In the genomic region with DNA sequence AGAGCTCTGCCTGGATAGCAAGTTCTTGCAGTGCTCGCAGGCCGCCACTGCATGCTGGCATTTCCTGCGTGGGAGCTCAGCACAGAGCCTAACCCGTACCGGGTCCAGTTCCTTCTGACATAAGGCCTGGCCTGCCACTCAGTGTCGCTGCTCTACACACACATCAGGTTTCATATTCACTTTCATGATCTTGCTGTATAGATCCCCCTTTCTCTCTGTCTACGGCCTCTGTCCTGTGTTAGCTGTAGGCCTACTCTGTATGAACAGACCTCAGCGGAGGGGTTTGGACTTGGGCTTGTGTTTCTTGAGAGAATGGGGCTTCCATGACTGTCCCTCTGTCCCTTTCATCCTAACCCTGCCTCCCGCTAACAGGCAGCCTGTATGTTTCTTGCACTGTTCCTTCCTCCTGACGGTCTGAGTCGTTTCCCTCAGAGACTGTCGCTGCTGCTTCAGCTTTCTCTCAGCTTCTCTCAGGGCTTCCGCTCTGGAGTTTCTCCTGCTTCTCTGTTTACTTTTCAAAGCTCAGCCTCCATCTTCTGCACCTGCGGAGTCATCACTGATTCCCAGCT, we compare ENCODE assay signal across 11 mouse cellular contexts.
DNase-seq lines count a peak whose midpoint lies in the region; TF ChIP-seq lines count a peak whose summit lies in the region.
"Had no signal": no experiment of that assay in that cellular context is flagged by ENCODE, and none has a peak within 500 bp of the region (broad histone marks: within the 10 kb centered on the region; RNA-seq: fewer than 3 reads in every experiment).

No protein-coding gene starts in this region.

- H3K27ac ChIP-seq in thymus, adult 2 months (ENCODE audit: control insufficient read depth, insufficient read depth, low read length) = peak overlapping the region; percentile 97
- H3K27ac ChIP-seq: embryonic facial prominence, embryonic 15.5 days; stomach, embryonic 15.5 days had no signal

- H3K9me3 ChIP-seq in megakaryocyte, embryonic 14.5 days = no peaks in the 10 kb centered on the region
- H3K9me3 ChIP-seq: embryonic facial prominence, embryonic 15.5 days; stomach, embryonic 15.5 days had no signal

- no peaks in the 10 kb centered on the region for H3K27me3 ChIP-seq in megakaryocyte, embryonic 14.5 days (replicated peaks)
- no peaks in the 10 kb centered on the region for H3K27me3 ChIP-seq in thymus, adult 2 months (ENCODE audit: control insufficient read depth, insufficient read depth, low read length)
- H3K27me3 ChIP-seq: embryonic facial prominence, embryonic 15.5 days; stomach, embryonic 15.5 days had no signal

- WGBS in thymus, adult 2 months = 4% methylated on average over 14 of the region's 14 CpGs

- H3K4me1 ChIP-seq in megakaryocyte, embryonic 14.5 days = peaks cover 86% of the 10 kb centered on the region
- H3K4me1 ChIP-seq in thymus, adult 2 months (replicated peaks; ENCODE audit: control insufficient read depth, insufficient read depth, low read length) = peaks cover 56% of the 10 kb centered on the region
- H3K4me1 ChIP-seq: embryonic facial prominence, embryonic 15.5 days; stomach, embryonic 15.5 days had no signal

- TF ChIP-seq POLR2A in thymus, adult 2 months (IDR thresholded peaks at IDR 0.05; ENCODE audit: control insufficient read depth, extremely low read depth, insufficient read depth, low read length, poor library complexity) = peak; percentile 63

- DNase-seq in heart, adult 11 months = peak; percentile 91
- no peak for DNase-seq in heart, adult 8-10 months (ENCODE audit: low spot score)
- peak; percentile 88 for DNase-seq in induced T-regulatory cell, adult 2 months (ENCODE audit: low read depth)
- peak; percentile 74 for DNase-seq in thymus, adult 2 months
- no peak for DNase-seq in yolk sac, embryonic 10.5 days (ENCODE audit: low spot score)
- DNase-seq in layer of hippocampus, adult 8-10 months (ENCODE audit: low spot score in 2 of 2) = no peak
- DNase-seq in MN1 (ENCODE audit: low spot score) = no peak
- DNase-seq: midbrain, embryonic 14.5 days had no signal

- peak overlapping the region; percentile 89 for H3K4me3 ChIP-seq in megakaryocyte, embryonic 14.5 days (replicated peaks)
- peak overlapping the region; percentile 16 for H3K4me3 ChIP-seq in thymus, adult 2 months (ENCODE audit: control insufficient read depth, insufficient read depth, low read length)
- H3K4me3 ChIP-seq: embryonic facial prominence, embryonic 15.5 days; stomach, embryonic 15.5 days had no signal

- TF ChIP-seq CTCF in thymus, adult 2 months (IDR thresholded peaks at IDR 0.05; ENCODE audit: borderline replicate concordance, control insufficient read depth, extremely low read depth, insufficient read depth, low read length, poor library complexity) = 0 out of 2 replicates have a peak, but pooled peaks have one; percentile 37

- peaks cover 42% of the 10 kb centered on the region for H3K36me3 ChIP-seq in megakaryocyte, embryonic 14.5 days (replicated peaks; ENCODE audit: low read length)
- no peaks in the 10 kb centered on the region for H3K36me3 ChIP-seq in thymus, adult 2 months (ENCODE audit: control insufficient read depth, insufficient read depth, low read length)
- H3K36me3 ChIP-seq: embryonic facial prominence, embryonic 15.5 days; stomach, embryonic 15.5 days had no signal

Comparison
In these comparisons a context has a peak if more than half of its experiments do, and no peak if none do; other contexts are left out.
1. DNase-seq: peak in heart, adult 11 months (single experiment), induced T-regulatory cell, adult 2 months (single experiment) and thymus, adult 2 months (single experiment); none in heart, adult 8-10 months (single experiment), yolk sac, embryonic 10.5 days (single experiment), layer of hippocampus, adult 8-10 months (0 of 2) and MN1 (single experiment).